Mouse (Mus musculus) embryonic facial prominence, embryonic 14.5 days (tissue): Measurements from ENCODE around the gene Prl2c2. TPM values are rescaled to one million over a fixed set of nuclear protein-coding genes. Genes with fewer than 3 reads are reported as not detected.
"Not testable (repeated sequence)": the region's sequence is repeated elsewhere in the genome, so short reads cannot be mapped to it uniquely, and the experiment has no call there.

ENCODE experiments used
- ATAC-seq: fragments of 200-750 bp; cut with Nextera tagmentation; 2 replicates; pipeline ENCODE4 v1.8.0; 2017; ENCODE audit warnings: low read depth, moderate number of reproducible peaks, moderate TSS enrichment
- DNase-seq: peaks from one replicate; pipeline ENCODE4 v3.0.0-alpha.2; 2015; ENCODE audit warnings: low spot score
- H3K27ac ChIP-seq: fragments of 300-500 bp; sonication (generic); replicated peaks from 2 replicates; pipeline ENCODE4 v1.5.1; 2014; ENCODE audit warnings: low read depth, mild to moderate bottlenecking, low read length, moderate library complexity
- H3K27me3 ChIP-seq: fragments of 300-500 bp; sonication (generic); replicated peaks from 2 replicates; pipeline ENCODE4 v1.6.1; 2014; ENCODE audit warnings: low read length; ENCODE audit not compliant: control insufficient read depth, insufficient read depth
- H3K36me3 ChIP-seq: fragments of 300-500 bp; sonication (generic); 2 replicates; pipeline ENCODE4 v1.6.1; 2014; ENCODE audit warnings: low read length, mixed read lengths; ENCODE audit not compliant: control insufficient read depth, insufficient read depth
- H3K4me1 ChIP-seq: fragments of 300-500 bp; sonication (generic); 2 replicates; pipeline ENCODE4 v1.6.1; 2014; ENCODE audit warnings: antibody characterized with exemption, low read length; ENCODE audit not compliant: control insufficient read depth, insufficient read depth
- H3K4me2 ChIP-seq: fragments of 300-500 bp; sonication (generic); 2 replicates; pipeline ENCODE4 v1.6.1; 2014; ENCODE audit warnings: low read depth, mild to moderate bottlenecking, low read length, moderate library complexity, mixed read lengths
- H3K4me3 ChIP-seq: fragments of 300-500 bp; sonication (generic); 2 replicates; pipeline ENCODE4 v1.5.1; 2014; ENCODE audit warnings: low read depth, mild to moderate bottlenecking, low read length
- H3K9ac ChIP-seq: fragments of 300-500 bp; sonication (generic); 2 replicates; pipeline ENCODE4 v1.6.1; 2014; ENCODE audit warnings: low read depth, mild to moderate bottlenecking, low read length, moderate library complexity, mixed read lengths
- H3K9me3 ChIP-seq: fragments of 300-500 bp; sonication (generic); 2 replicates; pipeline ENCODE4 v1.6.1; 2016; ENCODE audit warnings: low read length; ENCODE audit not compliant: control insufficient read depth
- WGBS: fragments of 180-500 bp; shearing (Covaris S2); extraction: QIAGEN DNeasy Blood & Tissue Kit; methylation state at CpG from one replicate; pipeline ENCODE4 v1.1.7; 2014; 5-methylcytosine and 5-hydroxymethylcytosine counted together
- polyA plus RNA-seq: library from polyadenylated mRNA; unstranded; fragments of >200 nt; fragmentation: Nextera tagmentation; extraction: Ambion mirVana; gene quantifications from 2 replicates; pipeline ENCODE4 v1.2.1, GENCODE M21; 2014

The Prl2c2 gene
- polyA plus RNA-seq = not detected in 2 replicates

GRCm38 (mm10) chr13:13005283-13005682 is at the start of gene Prl2c2:
Gene Prl2c2 (minus strand): TSS chr13:13005383.
- WGBS = 56% methylated on average over 2 of the region's 2 CpGs
- DNase-seq = not testable (repeated sequence)

GRCm38 (mm10) chr13:13025872-13026271 is 20.7 kb upstream of the Prl2c2 start:
- not testable (repeated sequence) for H3K9ac ChIP-seq, H3K36me3 ChIP-seq, H3K27ac ChIP-seq, H3K4me3 ChIP-seq, H3K27me3 ChIP-seq, DNase-seq, H3K4me1 ChIP-seq, H3K9me3 ChIP-seq, ATAC-seq, H3K4me2 ChIP-seq
- WGBS = 65% methylated on average over 3 of the region's 3 CpGs

More at GRCm38 (mm10) chr13:13005283-13005682, at the start of gene Prl2c2:
- H3K9ac ChIP-seq, H3K4me1 ChIP-seq, H3K27me3 ChIP-seq, H3K27ac ChIP-seq, H3K9me3 ChIP-seq, H3K36me3 ChIP-seq, ATAC-seq, H3K4me3 ChIP-seq, H3K4me2 ChIP-seq: not testable (repeated sequence)

- H3K9ac ChIP-seq, H3K4me1 ChIP-seq, ATAC-seq, DNase-seq, H3K36me3 ChIP-seq, H3K4me2 ChIP-seq, H3K4me3 ChIP-seq, H3K27ac ChIP-seq, H3K9me3 ChIP-seq, H3K27me3 ChIP-seq: not testable (repeated sequence)
- WGBS = 64% methylated on average over 2 of the region's 2 CpGs
Observed at GRCm38 (mm10) chr13:13013993-13014549, 8.9 kb upstream of the Prl2c2 start.

Other genes with a start within 250 kb of the Prl2c2 start
- gene Prl2c3, start 205.3 kb downstream of the Prl2c2 start, polyA plus RNA-seq = 1.1 TPM in 1 of 2 replicates, not detected in the other
- gene Prl2c5, start 177.3 kb upstream of the Prl2c2 start, polyA plus RNA-seq = not detected in 2 replicates